Mouse (Mus musculus) adrenal gland, postnatal 10 days (tissue): Measurements from ENCODE around the gene Tbc1d32. TPM values are rescaled to one million over a fixed set of nuclear protein-coding genes. Genes with fewer than 3 reads are reported as not detected.
A peak's percentile ranks its signal among the peaks of the same experiment; 100 is the strongest.
"Not testable (repeated sequence)": the region's sequence is repeated elsewhere in the genome, so short reads cannot be mapped to it uniquely, and the experiment has no call there.

ENCODE experiments used
- DNase-seq: peaks from one replicate; pipeline ENCODE4 v3.0.0; 2021; ENCODE audit warnings: mixed read lengths
- long read RNA-seq, 2 experiments: library from polyadenylated mRNA; stranded (forward); transcript quantifications; one replicate each; pipeline ENCODE4 v2.0.0; 2021
- total RNA-seq, 2 experiments: library from RNA; stranded (reverse); gene quantifications; 2 replicates each; pipeline ENCODE4 v1.2.3; 2021

Tbc1d32 gene
- total RNA-seq, result 1 to 10 TPM; 5.4 to 8.9 TPM
- long read RNA-seq, experiment 1, partial matches to known transcripts, result 1 of 3 reads
- long read RNA-seq, experiment 1, other reads (novel, unspliced or antisense), result 2 of 3 reads
- long read RNA-seq, experiment 2, full-length matches to known transcripts, result 3 of 9 reads
- long read RNA-seq, experiment 2, partial matches to known transcripts, result 2 of 9 reads
- long read RNA-seq, experiment 2, other reads (novel, unspliced or antisense), result 4 of 9 reads

- DNase-seq, result peak; percentile 94
These were observed at the start of gene Tbc1d32 for GRCm38 (mm10) chr10:56228568-56229209. TSS of gene Tbc1d32 (minus strand) at chr10:56228689.

DNA sequence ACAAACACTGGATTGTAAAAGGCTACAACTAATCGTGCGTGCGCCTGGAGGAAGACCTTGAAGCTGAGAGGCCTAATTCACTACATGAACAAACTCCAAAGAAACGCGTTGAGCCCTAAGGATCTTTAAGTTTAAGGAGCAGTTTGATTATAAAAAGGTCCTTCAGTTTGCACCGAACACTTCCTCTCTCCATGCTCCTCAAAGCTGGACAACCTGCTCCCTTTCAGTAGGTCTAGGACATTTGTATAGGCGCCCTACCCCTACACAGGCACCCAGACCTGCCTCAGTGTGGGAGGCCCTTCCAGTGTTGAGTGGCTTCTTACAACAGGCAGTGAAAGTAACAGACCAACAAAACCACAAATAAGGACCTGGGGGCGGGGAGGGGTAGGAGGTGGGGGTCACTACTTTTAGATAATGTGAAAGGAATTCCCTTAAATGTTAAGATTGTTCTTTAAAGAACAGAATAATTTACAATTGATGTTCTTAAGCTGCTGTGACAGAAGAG, 666 bp downstream of the Tbc1d32 start:
- DNase-seq, result peak; percentile 14

DNA sequence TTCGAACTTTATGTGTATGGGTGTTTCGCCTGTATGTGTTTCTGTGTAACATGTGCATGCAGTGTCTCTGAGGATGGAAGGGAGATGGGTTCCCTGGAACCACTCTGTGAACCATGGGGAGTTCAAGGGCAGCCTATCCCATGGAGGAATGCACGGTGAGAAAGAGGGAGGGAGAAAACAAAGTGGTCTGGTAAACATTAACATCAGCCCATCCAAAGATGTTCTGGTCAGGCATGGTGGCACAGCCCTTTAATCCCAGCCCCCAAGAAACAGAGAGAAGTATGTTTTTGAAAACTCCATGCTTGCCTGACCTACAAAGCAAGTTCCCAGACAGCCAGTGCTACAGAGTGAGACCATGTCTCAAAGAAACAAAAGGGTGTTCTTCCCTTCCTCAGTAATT, 12.7 kb downstream of the Tbc1d32 start:
- DNase-seq, result no peak

- no peak for DNase-seq
These were observed 18.1 kb downstream of the Tbc1d32 start for GRCm38 (mm10) chr10:56210343-56210742.

DNA sequence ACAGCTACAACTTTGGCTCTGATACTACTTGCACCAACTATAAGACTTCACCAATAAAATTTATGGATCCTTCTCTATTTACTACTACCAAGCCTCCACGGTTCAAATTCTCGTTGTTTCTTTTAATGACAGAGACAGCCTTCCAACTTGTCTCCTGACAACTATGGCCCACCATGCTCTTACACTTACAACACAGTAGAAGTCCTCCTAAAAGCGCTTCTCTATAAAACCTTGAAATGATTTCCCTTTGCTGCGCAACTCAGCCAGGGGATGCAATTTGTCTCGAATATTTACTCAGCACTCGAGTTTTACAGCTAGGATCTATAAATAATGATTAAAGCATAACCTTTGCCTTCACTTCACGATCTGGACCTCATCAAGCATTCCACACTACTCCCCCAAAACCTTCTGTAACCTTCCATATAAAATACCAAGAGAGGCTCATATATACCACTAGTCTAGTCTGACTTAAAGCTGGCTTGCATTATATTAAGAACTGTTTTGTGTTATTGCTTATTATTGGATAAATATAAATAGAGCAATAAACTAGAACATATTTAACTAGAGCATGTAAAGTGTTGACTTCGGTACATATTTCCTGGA, 21.6 kb downstream of the Tbc1d32 start:
- DNase-seq, result no peak

GRCm38 (mm10) chr10:56204348-56204747, 24.1 kb downstream of the Tbc1d32 start:
- no peak for DNase-seq

GRCm38 (mm10) chr10:56199902-56200301, 28.6 kb downstream of the Tbc1d32 start:
- no peak for DNase-seq

- DNase-seq, result no peak
These were observed 29.8 kb downstream of the Tbc1d32 start for GRCm38 (mm10) chr10:56198691-56199090.

GRCm38 (mm10) chr10:56194310-56194709, 34.2 kb downstream of the Tbc1d32 start:
- no peak for DNase-seq

- DNase-seq, result no peak
These were observed 46.8 kb downstream of the Tbc1d32 start for GRCm38 (mm10) chr10:56181727-56182126.

- DNase-seq, result no peak
These were observed 55.3 kb downstream of the Tbc1d32 start for GRCm38 (mm10) chr10:56173184-56173583.

DNA sequence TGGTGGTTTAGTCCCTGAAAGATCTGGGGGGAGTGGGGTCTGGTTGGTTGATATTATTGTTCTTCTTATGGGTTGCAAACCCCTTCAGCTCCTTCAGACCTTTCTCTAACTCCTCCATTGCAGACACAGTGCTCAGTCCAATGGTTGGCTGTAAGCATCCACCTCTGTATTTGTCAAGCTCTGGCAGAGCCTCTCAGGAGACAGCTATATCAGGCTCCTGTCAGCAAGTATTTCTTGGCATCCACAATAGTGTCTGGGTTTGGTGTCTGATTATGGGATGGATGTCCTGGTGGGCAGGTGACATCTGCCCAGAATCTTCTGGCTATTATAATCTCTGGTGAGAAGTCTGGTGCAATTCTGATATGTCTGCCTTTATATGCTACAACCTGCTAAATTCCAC, 60.8 kb downstream of the Tbc1d32 start:
- DNase-seq, result not testable (repeated sequence)

DNA sequence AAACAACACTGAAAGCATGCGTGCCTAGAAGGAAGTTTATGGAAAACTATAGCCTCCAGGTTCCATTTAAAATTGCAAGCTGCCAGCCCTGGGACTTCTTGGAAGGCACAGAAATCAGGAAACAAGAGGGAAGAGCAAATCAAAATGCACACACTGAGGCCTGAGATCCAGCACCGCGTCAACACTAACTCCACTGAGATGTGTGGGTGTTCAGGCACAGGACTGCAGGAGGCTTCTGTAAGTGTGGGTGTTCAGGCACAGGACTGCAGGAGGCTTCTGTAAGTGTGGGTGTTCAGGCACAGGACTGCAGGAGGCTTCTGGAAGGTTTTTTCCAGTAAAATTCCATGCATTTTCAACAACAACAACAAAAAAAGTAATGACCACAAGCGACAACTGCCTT, 62.7 kb downstream of the Tbc1d32 start:
- DNase-seq, result no peak

DNA sequence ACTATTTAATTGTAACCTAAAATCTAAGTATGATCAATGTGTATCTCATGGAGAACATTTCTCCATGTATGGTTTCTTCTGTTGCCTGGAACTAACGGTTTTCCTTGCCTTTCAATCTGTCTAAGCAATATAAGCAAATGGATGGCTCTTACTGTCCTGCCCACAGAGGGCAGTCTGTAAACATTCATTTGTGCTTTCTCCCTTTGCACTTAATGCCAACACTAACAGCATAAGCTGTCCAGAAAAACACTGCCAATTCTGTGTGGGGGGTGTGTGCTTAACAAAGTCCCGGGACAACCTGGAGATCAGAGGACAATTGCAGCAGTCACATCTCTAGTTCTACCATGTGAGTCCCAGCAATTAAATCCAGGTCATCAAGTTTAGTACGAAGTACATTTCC, 64.1 kb downstream of the Tbc1d32 start:
- no peak for DNase-seq

- no peak for DNase-seq
These were observed 69.7 kb downstream of the Tbc1d32 start for GRCm38 (mm10) chr10:56158748-56159147.

DNA sequence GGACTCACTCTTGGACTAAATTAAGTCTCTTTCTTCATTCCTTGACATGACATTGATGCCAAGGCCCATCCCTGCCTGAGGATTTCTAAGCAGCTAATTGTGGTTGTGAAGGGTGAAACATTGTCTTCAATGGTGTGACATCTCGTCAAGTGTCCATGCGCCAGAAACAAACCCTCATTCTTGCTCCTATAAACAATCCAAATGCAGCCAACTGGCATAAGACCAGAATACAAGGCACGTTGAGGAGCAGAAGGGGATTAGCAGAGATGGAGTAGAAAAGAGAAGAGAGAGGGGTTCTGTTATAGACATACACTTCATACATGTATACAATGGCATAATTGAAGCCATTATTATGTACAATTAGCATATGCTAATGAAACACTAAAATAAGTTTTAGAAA, 70.3 kb downstream of the Tbc1d32 start:
- no peak for DNase-seq

DNA sequence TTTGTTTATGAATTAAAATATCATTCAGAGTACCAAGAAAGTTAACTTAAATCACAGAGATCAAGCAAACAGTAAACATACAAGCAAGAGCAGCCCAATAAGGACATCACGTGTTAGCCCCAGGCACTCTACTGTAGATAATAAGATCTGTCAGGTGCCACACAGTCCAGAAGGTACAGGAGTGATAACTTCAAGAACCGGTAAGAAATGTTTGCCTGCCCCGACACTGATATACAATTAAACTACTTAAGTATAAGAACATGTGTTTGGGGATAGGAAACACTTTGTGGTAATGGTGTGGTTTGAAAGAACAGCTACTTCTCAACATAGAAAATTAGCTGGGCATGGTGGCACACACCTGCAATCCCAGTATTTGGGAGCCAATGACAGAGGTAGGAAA, 71.5 kb downstream of the Tbc1d32 start:
- no peak for DNase-seq

GRCm38 (mm10) chr10:56148920-56149319, 79.6 kb downstream of the Tbc1d32 start:
- DNase-seq, result no peak

DNA sequence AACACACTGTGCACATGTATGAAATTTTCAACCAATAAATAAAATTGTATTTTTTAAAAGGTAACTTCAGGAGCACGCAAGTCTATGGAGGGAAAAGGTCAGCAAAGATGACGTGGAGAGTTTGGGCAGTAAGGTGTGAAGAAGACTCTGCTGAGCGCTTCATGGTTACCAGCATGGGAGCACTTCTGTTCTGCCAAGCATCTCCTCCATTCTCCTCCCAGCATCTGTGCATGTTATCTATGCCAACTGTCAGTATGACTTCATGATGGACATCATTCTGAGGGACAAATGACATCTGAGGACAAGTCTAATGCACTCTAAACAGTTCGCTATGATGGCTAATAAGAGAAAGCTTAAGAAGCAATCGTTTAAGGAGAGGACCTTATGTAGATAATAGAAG, 91.3 kb downstream of the Tbc1d32 start:
- no peak for DNase-seq

GRCm38 (mm10) chr10:56129642-56130041, 98.8 kb downstream of the Tbc1d32 start:
- DNase-seq, result no peak

GRCm38 (mm10) chr10:56126972-56127371, 101.5 kb downstream of the Tbc1d32 start:
- DNase-seq, result no peak

GRCm38 (mm10) chr10:56115636-56116180, 112.8 kb downstream of the Tbc1d32 start:
- DNase-seq, result no peak

DNA sequence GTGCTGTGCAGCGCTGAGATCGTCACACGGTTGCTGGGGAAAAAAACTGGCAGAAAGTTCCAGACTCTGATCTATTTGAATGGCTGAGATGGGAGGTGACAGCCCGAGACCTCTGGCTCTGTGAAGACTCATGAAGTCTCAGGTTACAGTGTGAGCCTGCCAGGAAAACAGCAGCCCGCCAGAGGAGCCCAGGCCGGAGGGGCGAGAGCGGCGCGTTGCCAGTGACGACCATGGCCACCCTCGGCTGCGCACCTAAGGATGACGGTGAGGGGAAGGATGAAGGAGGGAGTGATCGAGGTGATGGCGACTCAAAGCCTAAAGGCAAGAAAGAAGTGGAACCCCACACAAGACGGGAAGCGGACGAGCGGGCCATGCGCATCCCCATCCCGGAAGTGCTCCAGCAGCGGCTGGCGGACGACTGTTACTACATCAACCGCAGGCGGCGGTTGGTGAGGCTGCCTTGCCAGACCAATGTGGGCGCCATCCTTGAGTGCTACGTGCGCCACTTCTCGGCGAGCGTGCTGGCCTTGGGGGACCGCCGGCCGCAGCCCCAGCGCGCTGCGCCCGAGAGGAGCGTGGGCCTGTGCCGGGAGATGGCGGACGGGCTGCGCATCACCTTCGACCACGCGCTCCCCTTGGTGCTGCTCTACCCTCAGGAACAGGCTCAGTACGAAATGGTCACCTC, 113.4 kb downstream of the Tbc1d32 start:
- DNase-seq, result peak; percentile 72
